Mouse (Mus musculus): Measurements from ENCODE around the gene Slc25a48. TPM values are rescaled to one million over a fixed set of nuclear protein-coding genes. Genes with fewer than 3 reads are reported as not detected.

Slc25a48 gene
- total RNA-seq, 2 experiments from 2014 or later: 0.07 TPM; not detected in 1

GRCm38 (mm10) chr13:56444996-56445395 is 6.8 kb downstream of the Slc25a48 start:
- intact Hi-C loops (cut with DNase I): no loop called here
- DNase-seq: no peak

- intact Hi-C loops (cut with DNase I): no loop called here
- no peak for DNase-seq
Measured at GRCm38 (mm10) chr13:56449239-56450030, 11.3 kb downstream of the Slc25a48 start.

- intact Hi-C loops (cut with DNase I): no loop called here
- DNase-seq: no peak
Measured at GRCm38 (mm10) chr13:56450035-56450434, 11.9 kb downstream of the Slc25a48 start.

- DNase-seq: no peak
- intact Hi-C loops (cut with DNase I): no loop called here
Measured at GRCm38 (mm10) chr13:56458001-56458400, 19.8 kb downstream of the Slc25a48 start.

- intact Hi-C loops (cut with DNase I): no loop called here
- DNase-seq: no peak
Measured at GRCm38 (mm10) chr13:56461460-56461859, 23.3 kb downstream of the Slc25a48 start.

- intact Hi-C loops (cut with DNase I): no loop called here
- DNase-seq: no peak
Measured at GRCm38 (mm10) chr13:56462791-56463190, 24.6 kb downstream of the Slc25a48 start.

- no peak for DNase-seq
- intact Hi-C loops (cut with DNase I): no loop called here
Measured at GRCm38 (mm10) chr13:56463261-56463660, 25.1 kb downstream of the Slc25a48 start.

- no peak for DNase-seq
- intact Hi-C loops (cut with DNase I): no loop called here
Measured at GRCm38 (mm10) chr13:56463750-56464149, 25.6 kb downstream of the Slc25a48 start.

- DNase-seq: no peak
- intact Hi-C loops (cut with DNase I): no loop called here
Measured at GRCm38 (mm10) chr13:56467786-56468185, 29.6 kb downstream of the Slc25a48 start.

- DNase-seq: no peak
- intact Hi-C loops (cut with DNase I): no loop called here
Measured at GRCm38 (mm10) chr13:56468536-56468935, 30.4 kb downstream of the Slc25a48 start.

GRCm38 (mm10) chr13:56471211-56471610 is 33.1 kb downstream of the Slc25a48 start:
- intact Hi-C loops (cut with DNase I): no loop called here

GRCm38 (mm10) chr13:56471951-56472350 is 33.8 kb downstream of the Slc25a48 start:
- intact Hi-C loops (cut with DNase I): no loop called here
- DNase-seq: no peak

More at GRCm38 (mm10) chr13:56471211-56471610, 33.1 kb downstream of the Slc25a48 start:
- DNase-seq: no peak

- intact Hi-C loops (cut with DNase I): no loop called here
- DNase-seq: no peak
Measured at GRCm38 (mm10) chr13:56472661-56473060, 34.5 kb downstream of the Slc25a48 start.

- peak; percentile 27 to 62 for DNase-seq
- intact Hi-C loops (cut with DNase I): loop anchor here (2.0 to 5.0 kb wide), 6 partner anchors 79 to 802 kb away; no protein-coding TSS in a partner anchor
Measured at GRCm38 (mm10) chr13:56475363-56475762, 37.2 kb downstream of the Slc25a48 start.

- intact Hi-C loops (cut with DNase I): loop anchor here (5.0 kb wide), 4 partner anchors 166 to 801 kb away; no protein-coding TSS in a partner anchor
- DNase-seq: no peak
Measured at GRCm38 (mm10) chr13:56476790-56477189, 38.6 kb downstream of the Slc25a48 start.

- DNase-seq: no peak
- intact Hi-C loops (cut with DNase I): loop anchor here (5.0 kb wide), 4 partner anchors 165 to 800 kb away; no protein-coding TSS in a partner anchor
Measured at GRCm38 (mm10) chr13:56477271-56477670, 39.1 kb downstream of the Slc25a48 start.

- intact Hi-C loops (cut with DNase I): loop anchor here (5.0 kb wide), 4 partner anchors 164 to 799 kb away; no protein-coding TSS in a partner anchor
- DNase-seq: no peak
Measured at GRCm38 (mm10) chr13:56478027-56478426, 39.9 kb downstream of the Slc25a48 start.

GRCm38 (mm10) chr13:56482146-56482545 is 44.0 kb downstream of the Slc25a48 start, which contains the start of gene Il9:
Il9 (minus strand) TSS chr13:56482246.
- intact Hi-C loops (cut with DNase I): no loop called here
- no peak for DNase-seq

- intact Hi-C loops (cut with DNase I): no loop called here
- no peak for DNase-seq
Measured at GRCm38 (mm10) chr13:56488012-56488411, 49.9 kb downstream of the Slc25a48 start.

GRCm38 (mm10) chr13:56494440-56494839 is 56.3 kb downstream of the Slc25a48 start:
- DNase-seq: no peak
- intact Hi-C loops (cut with DNase I): no loop called here

- intact Hi-C loops (cut with DNase I): no loop called here
- peak in 1 of 2 experiments; percentile 25 for DNase-seq
Measured at GRCm38 (mm10) chr13:56500132-56500531, 62.0 kb downstream of the Slc25a48 start.

GRCm38 (mm10) chr13:56500636-56501035 is 62.5 kb downstream of the Slc25a48 start:
- intact Hi-C loops (cut with DNase I): no loop called here
- DNase-seq: no peak
